Mouse (Mus musculus) hindlimb bud, embryonic 11.5 days (tissue): ENCODE measurements around the gene Kctd7.

Experiments used
- DNase-seq: peaks from one replicate; pipeline ENCODE4 v3.0.0-alpha.2; 2012; ENCODE audit warnings: low read depth, low spot score; ENCODE audit errors: extremely low spot score

Kctd7 gene

GRCm38 (mm10) chr5:130190909-130191308 is 46.2 kb downstream of the Kctd7 start:
- DNase-seq: no peak

- DNase-seq: no peak
Measured at GRCm38 (mm10) chr5:130191865-130192264, 47.2 kb downstream of the Kctd7 start.

- no peak for DNase-seq
Measured at GRCm38 (mm10) chr5:130192356-130192944, 47.8 kb downstream of the Kctd7 start.

GRCm38 (mm10) chr5:130193760-130194159 is 49.1 kb downstream of the Kctd7 start:
- no peak for DNase-seq

- no peak for DNase-seq
Measured at GRCm38 (mm10) chr5:130196307-130196706, 51.6 kb downstream of the Kctd7 start.

- DNase-seq: no peak
Measured at GRCm38 (mm10) chr5:130197454-130197853, 52.8 kb downstream of the Kctd7 start.

- no peak for DNase-seq
Measured at GRCm38 (mm10) chr5:130197981-130198380, 53.3 kb downstream of the Kctd7 start.

- DNase-seq: no peak
Measured at GRCm38 (mm10) chr5:130200233-130201029, 55.8 kb downstream of the Kctd7 start.

GRCm38 (mm10) chr5:130203948-130204347 is 59.3 kb downstream of the Kctd7 start:
- DNase-seq: no peak

GRCm38 (mm10) chr5:130204560-130204959 is 59.9 kb downstream of the Kctd7 start:
- no peak for DNase-seq
